Mouse (Mus musculus) bone marrow, adult 2 months (tissue): ENCODE measurements around the gene Il15ra.

ENCODE experiments used
- CTCF ChIP-seq: fragments of 200-500 bp; IDR thresholded peaks from 2 replicates; pipeline ENCODE4 v1.5.1; 2011; ENCODE audit warnings: low read length, control low read depth; ENCODE audit not compliant: control insufficient read depth, insufficient read depth
- POLR2A ChIP-seq: fragments of 200-500 bp; IDR thresholded peaks from 2 replicates; pipeline ENCODE4 v1.6.1; 2011; ENCODE audit warnings: low read depth, mild to moderate bottlenecking, control low read depth, low read length, borderline replicate concordance; ENCODE audit not compliant: control insufficient read depth

GRCm38 (mm10) chr2:11739516-11740051 is 34.5 kb downstream of the Il15ra start:
- TF ChIP-seq POLR2A (no peak), CTCF (no peak)
